Mouse (Mus musculus): ENCODE measurements around the gene Atp2b4. TPM values are rescaled to one million over a fixed set of nuclear protein-coding genes. Genes with fewer than 3 reads are reported as not detected.
A peak's percentile ranks its signal among the peaks of the same experiment; 100 is the strongest.
"Not testable (repeated sequence)": the region's sequence is repeated elsewhere in the genome, so short reads cannot be mapped to it uniquely, and the experiment has no call there.

Atp2b4 gene
- total RNA-seq, 2 experiments from 2014 or later: 245 to 247 TPM

DNA sequence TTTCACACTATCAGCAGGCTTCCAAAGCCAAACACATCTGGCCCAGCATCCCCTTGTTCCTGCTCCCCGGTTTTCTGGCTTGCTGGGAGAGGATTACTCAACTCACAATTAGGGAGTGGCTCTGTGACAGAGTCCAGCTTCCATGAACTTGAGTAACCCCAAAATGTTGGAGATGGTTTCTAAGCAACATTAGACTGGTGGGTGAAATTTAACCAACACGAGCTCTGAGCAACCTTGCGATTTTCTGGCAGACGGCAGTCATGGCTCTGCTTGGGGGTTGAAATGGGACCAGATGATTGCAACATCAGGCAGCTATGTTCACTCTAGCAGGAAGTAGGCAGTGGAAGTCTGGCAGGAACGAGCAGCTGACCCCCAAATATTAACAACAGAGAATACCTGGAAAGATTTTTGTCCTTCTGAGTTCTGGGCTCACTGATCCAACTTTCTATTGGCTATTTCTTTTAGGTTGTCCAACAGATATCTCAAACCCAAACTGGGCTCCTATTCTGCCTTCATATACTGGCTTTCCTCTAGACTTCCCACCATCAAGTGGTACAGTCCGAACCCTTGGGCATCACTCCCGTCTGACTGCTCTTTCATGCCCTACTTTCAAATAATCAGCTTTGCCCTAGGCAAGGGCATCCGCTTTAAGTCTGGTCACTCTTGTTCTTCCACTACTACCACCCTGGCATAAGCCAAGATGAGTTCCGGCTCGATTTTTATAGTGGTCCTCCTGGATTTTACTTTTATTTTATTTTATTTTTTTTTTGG lies 114.9 kb downstream of the Atp2b4 start:
- no peak overlapping the region for H3K27ac ChIP-seq
- no peak for TF ChIP-seq CTCF (IDR thresholded peaks at IDR 0.05)
- no peak for DNase-seq (ENCODE audit: extremely low spot score in 1 of 2, low spot score in 2 of 2)
- intact Hi-C loops (cut with DNase I): no loop called here
- H3K4me3 ChIP-seq: no peak overlapping the region

DNA sequence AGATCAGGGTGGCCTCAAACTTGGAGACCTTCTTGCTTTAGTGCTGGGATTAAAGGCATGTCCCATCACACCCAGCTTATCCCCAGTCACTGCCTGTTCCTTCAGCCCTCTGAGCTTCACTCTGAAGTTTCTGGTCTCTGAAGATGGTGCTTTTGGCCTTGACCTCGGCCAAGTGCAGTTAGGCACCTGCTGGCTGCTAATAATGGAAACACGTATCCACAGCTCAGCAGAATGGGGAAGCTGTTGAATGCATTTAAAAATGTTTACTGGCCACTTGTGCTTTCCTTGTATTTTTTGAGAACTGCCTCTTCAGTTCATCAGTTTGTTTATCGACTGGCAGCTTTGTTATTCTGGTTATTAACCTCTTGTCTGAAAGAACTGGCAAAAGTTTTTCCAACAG lies 129.0 kb downstream of the Atp2b4 start:
- Histone ChIP-seq H3K4me3 (no peak overlapping the region), H3K27ac (no peak overlapping the region)
- DNase-seq (ENCODE audit: extremely low spot score in 1 of 2, low spot score in 2 of 2): no peak
- intact Hi-C loops (cut with DNase I): no loop called here
- TF ChIP-seq CTCF (IDR thresholded peaks at IDR 0.05): no peak

DNA sequence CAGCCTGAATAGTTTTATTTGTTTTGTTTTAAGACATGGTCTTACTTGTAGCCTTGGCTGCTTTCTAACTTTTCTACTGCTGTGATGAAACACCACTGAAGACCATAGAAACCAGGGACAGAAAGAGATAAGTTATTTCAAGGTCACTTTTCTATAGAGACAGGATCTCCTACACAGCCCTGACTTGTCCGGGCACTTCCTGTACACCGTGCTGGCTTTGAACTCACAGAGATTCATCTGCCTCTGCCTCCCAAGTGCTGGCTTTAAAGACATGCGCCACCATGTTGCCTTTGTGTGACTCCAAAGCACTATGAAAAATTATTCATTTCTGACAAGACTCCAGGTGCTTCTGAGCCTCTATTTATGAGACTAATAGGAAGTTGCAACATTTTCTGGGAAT lies 129.6 kb downstream of the Atp2b4 start:
- intact Hi-C loops (cut with DNase I): no loop called here
- no peak for DNase-seq (ENCODE audit: extremely low spot score in 1 of 2, low spot score in 2 of 2)
- H3K27ac ChIP-seq: no peak overlapping the region
- H3K4me3 ChIP-seq: no peak overlapping the region
- TF ChIP-seq CTCF (IDR thresholded peaks at IDR 0.05): no peak

DNA sequence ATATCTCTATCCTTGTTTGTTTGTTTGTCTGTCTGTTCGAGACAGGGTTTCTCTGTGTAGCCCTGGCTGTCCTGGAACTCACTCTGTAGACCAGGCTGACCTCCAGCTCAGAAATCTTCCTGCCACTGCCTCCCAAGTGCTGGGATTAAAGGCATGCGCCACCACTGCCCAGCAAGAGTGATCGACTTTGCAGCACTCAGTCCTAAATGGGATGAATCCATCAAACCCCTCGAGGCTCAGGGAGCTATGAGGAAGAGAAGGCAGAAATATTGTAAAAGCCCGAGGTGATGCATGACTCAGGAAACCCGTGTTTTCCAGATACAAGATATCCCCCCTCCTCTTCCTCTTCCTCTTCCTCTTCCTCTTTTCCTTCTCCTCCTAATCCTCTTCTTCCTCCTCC lies 130.1 kb downstream of the Atp2b4 start:
- no peak overlapping the region for H3K4me3 ChIP-seq
- DNase-seq (ENCODE audit: extremely low spot score in 1 of 2, low spot score in 2 of 2): no peak
- intact Hi-C loops (cut with DNase I): no loop called here
- H3K27ac ChIP-seq: no peak overlapping the region
- no peak for TF ChIP-seq CTCF (IDR thresholded peaks at IDR 0.05)

DNA sequence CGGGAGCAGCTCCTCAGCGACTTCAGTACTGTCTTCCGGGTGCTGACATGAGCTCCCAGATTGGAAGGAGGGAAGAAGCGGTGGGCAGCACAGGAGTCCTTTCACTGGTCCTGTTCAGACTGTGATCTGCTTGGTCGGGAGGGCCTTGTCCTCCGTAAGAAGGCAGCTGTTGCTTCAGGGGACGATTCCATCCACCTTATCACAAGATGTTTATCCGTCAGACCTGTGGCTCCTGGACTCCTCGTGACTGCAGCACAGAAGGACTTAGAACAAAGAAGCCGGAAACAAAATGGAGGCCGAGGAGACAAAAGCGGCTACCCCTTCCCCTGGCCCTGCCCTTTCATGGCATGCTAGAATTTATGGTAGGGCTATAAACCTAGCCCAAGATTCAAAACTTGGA lies 130.7 kb downstream of the Atp2b4 start:
- no peak overlapping the region for H3K4me3 ChIP-seq
- no peak overlapping the region for H3K27ac ChIP-seq
- TF ChIP-seq CTCF (IDR thresholded peaks at IDR 0.05): no peak
- intact Hi-C loops (cut with DNase I): no loop called here
- no peak for DNase-seq (ENCODE audit: extremely low spot score in 1 of 2, low spot score in 2 of 2)

DNA sequence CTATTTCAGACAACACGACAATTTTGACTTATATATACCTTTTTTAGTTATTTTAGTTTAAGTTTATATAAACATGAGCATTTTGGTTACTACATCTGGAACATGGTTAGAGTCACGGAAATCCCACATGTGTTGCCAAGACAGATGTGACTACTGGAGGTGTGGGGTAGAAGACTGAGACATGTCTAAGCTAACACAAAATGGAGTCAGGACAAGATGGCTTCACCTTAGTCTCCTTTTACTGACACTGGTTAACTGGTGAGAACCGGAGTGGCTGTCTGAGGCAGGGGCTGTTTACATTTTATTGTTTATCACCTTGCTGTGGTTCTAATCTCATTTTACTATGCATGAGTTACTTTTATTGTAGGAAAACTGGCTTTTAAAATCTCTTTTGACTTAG lies 132.2 kb downstream of the Atp2b4 start:
- H3K27ac ChIP-seq: no peak overlapping the region
- H3K4me3 ChIP-seq: no peak overlapping the region
- no peak for TF ChIP-seq CTCF (IDR thresholded peaks at IDR 0.05)
- intact Hi-C loops (cut with DNase I): no loop called here
- no peak for DNase-seq (ENCODE audit: extremely low spot score in 1 of 2, low spot score in 2 of 2)

DNA sequence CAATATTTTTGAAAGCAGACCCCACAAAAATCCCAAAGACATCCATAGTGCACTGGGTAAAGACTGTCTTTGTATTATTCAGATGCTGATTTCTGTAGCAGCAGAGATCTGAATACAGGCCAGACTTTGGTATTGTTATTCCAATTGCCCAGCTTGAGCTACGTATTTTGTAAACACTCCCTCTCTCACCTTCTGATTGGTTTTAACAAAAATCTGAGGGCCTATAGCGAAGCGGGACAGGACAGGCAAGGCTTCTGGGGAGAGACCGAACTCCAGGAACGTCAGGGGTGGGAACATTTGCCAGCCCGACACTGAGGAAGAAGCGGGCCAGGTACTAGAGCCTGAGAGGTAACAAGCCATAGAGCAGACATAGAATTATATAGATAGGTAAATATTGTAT lies 133.1 kb downstream of the Atp2b4 start:
- H3K4me3 ChIP-seq: no peak overlapping the region
- intact Hi-C loops (cut with DNase I): no loop called here
- TF ChIP-seq CTCF (IDR thresholded peaks at IDR 0.05): no peak
- no peak overlapping the region for H3K27ac ChIP-seq
- no peak for DNase-seq (ENCODE audit: extremely low spot score in 1 of 2, low spot score in 2 of 2)

DNA sequence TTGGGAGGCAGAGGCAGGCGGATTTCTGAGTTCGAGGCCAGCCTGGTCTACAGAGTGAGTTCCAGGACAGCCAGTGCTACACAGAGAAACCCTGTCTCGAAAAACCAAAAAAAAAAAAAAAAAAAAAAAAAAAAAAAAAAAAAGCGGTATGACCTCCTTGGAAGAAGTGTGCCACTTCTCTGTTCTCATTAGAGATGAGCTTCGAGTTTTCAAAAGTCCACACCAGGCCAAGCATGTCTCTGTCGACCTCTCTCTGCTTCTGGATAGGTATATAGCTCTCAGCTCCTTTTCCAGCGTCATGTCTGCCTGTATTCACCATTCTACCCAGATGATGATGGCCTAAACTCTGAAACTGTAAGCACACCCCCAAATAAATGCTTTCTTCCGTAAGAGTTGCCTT lies 135.1 kb downstream of the Atp2b4 start:
- DNase-seq (ENCODE audit: extremely low spot score in 1 of 2, low spot score in 2 of 2); H3K4me3 ChIP-seq; H3K27ac ChIP-seq; intact Hi-C loops (cut with DNase I): not testable (repeated sequence)

DNA sequence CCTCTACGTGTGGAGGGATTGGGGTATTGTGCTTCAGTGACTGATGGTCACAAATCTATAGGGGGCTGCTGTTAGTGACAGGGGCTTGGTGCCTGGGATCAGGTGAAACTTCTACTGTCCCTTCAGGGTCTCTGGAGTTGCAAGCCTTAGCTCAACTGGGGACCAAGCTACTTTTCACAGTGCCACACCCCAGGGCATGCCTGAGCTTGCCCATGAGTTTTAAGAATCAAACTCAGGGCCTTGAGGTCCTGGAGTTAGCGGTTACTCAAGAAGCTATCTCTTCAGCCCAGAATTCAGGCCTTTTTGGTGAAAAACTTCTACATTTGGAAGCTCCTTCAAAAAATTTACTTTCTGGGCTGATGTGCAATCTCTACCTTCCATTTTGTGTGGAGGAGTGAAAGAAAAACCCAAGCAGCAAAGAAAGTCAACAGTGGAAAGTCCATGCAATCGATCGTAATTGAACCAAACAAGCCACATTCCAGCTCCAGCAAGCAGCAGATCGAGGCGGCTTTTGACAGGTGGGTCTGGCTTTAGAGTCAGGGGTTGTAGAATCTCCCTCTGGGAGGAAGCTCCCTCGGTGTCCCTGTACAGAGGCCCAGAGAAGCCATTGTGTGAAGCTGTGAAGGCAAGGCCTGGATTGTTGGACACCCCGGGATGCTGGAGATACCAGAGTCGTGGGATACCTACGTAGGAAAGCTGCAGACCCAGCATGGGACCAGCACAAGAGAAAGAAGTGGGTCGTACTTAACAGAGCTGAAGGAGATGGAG lies 136.5 kb downstream of the Atp2b4 start:
- Histone ChIP-seq H3K27ac (peak overlapping the region; percentile 50), H3K4me3 (no peak overlapping the region)
- intact Hi-C loops (cut with DNase I): loop anchor here (5.0 kb wide), 1 partner anchor 383 kb away; no protein-coding TSS in a partner anchor
- TF ChIP-seq CTCF (IDR thresholded peaks at IDR 0.05): no peak
- DNase-seq (ENCODE audit: extremely low spot score in 1 of 2, low spot score in 2 of 2): no peak

DNA sequence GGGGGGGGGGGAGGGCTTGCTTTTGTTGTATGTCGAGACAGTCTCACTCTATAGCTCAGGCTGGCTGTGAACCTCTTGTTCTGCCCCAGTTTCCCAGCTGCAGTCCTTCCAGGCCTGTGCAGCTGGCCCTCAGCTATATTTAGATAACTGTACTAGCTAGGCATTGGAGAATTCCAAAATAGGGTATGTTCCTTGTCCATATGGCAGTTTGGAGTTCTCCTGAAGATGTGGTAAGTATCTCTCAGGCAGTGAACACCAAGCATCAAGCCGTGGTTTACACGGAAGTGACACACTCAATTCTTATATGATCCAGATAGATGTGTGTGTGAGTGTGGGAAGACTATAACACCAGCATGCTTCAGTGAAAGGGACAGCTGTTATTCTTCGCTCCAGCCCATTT lies 137.4 kb downstream of the Atp2b4 start:
- intact Hi-C loops (cut with DNase I): loop anchor here (2.0 to 5.0 kb wide), 2 partner anchors 243 to 384 kb away; partner anchors contain the start of gene Optc
- DNase-seq (ENCODE audit: extremely low spot score in 1 of 2, low spot score in 2 of 2): peak in 1 of 2 experiments; percentile 24
- no peak overlapping the region for H3K4me3 ChIP-seq
- TF ChIP-seq CTCF (IDR thresholded peaks at IDR 0.05): no peak
- H3K27ac ChIP-seq: peak overlapping the region; percentile 61; the same call in 1 of the 2 replicates

DNA sequence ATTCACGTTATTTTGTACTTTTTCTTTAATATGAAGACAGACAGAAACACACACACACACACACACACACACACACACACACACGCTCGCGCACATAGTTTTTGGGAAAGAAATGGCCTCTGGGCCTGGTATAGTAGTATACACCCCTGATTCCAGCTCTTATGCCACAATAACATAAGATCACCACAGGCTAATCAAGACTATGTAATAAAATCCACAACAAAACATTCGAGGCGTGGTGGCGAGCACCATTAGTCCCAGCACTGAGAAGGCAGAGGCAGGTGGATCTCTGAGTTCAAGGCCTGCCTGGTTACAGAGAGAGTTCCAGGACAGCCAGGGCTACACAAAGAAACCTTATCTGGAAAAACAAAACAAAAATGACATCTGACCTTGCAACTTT lies 137.9 kb downstream of the Atp2b4 start:
- DNase-seq (ENCODE audit: extremely low spot score in 1 of 2, low spot score in 2 of 2): no peak
- intact Hi-C loops (cut with DNase I): loop anchor here (2.0 to 5.0 kb wide), 2 partner anchors 244 to 384 kb away; partner anchors contain the start of gene Optc

DNA sequence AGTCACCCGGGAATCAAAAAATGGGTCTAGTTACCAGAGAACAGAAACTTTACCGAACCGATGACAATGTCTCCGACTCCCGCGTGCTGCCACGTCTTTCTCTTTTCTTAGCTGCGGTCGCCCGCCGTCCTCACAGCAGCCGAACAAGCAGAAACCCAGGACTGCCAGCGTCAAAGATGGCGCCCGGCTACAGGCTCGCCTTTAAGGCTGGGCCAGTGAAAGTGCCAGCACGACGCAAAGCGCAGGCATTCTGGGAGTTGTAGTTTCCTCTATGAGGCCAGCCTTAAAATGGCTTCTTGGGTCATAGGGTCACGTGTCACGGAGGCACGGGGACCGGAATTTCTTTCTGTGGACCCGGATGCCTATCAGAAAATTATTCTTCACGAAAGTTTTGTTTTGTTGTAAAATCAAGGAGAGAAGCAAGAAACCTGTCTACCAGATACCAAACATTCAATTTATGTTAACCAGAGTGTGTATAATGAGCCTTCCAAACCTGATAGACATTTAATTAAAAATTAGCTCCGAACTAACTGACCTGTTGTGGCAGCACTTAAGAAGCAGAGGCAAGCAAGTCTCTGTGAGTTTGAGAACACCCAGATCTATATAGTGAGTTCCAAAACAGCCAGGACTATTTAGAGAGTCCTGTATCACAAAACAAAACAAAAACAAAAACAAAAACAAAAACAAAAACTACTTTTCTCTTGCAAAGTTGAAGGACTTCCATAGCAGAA lies 139.5 kb downstream of the Atp2b4 start, which contains the start of gene Gm38394:
Gene Gm38394 (minus strand): TSS at position 116 of the 731 bp plus-strand sequence.
- intact Hi-C loops (cut with DNase I): loop anchor here (5.0 kb wide), 1 partner anchor 386 kb away; no protein-coding TSS in a partner anchor
- Histone ChIP-seq H3K27ac (peak within 1 kb of the TSS; percentile 96), H3K4me3 (peak within 1 kb of the TSS; percentile 77)
- no peak for TF ChIP-seq CTCF (IDR thresholded peaks at IDR 0.05)
- DNase-seq (ENCODE audit: extremely low spot score in 1 of 2, low spot score in 2 of 2): peak; percentile 89 to 90

More for the DNA sequence above, 137.9 kb downstream of the Atp2b4 start:
- TF ChIP-seq CTCF (IDR thresholded peaks at IDR 0.05): no peak
- peak overlapping the region; percentile 61; the same call in 1 of the 2 replicates for H3K27ac ChIP-seq
- H3K4me3 ChIP-seq: no peak overlapping the region
